Mouse (Mus musculus): ENCODE data around the gene Foxred2. TPM values are rescaled to one million over a fixed set of nuclear protein-coding genes. Genes with fewer than 3 reads are reported as not detected.

Gene Foxred2
- polyA plus RNA-seq, 1 experiment from 2014 or later, result 3.8 TPM

DNA sequence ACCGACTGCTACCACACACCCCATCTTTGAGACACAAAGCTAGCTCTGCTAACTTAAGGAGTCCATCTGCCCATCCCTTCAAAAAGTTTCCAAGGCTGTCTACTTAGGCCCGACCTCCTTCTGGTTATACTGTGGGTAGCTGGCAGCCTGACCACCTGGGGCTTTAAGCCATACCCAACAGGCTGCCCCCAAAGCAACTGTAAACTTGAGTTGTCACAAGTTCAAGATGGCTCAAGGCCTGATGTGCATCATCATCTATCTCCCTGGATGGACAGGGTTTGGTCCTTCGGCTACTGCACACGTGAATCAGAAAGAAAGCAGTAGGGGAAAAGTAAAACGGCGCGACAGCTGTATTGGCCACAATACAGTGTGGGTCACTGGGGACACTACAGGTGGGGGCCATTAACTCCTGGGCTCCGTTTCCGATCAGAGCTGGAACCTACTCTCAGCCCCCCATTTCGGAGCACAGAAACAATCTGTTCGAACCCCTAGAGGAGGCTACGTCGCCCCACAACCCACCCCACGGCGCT lies 13.5 kb upstream of the Foxred2 start:
- no peak for ATAC-seq (ENCODE audit: borderline replicate concordance, extremely low read depth, low FRiP score, low TSS enrichment)
- Histone ChIP-seq H3K36me3 (peaks cover 37% of the 10 kb centered on the region), H3K27ac (peak overlapping the region; percentile 98), H3K4me1 (peaks cover 15% of the 10 kb centered on the region), H3K27me3 (no peaks in the 10 kb centered on the region), H3K9ac (peak overlapping the region; percentile 95), H3K4me2 (peak overlapping the region; percentile 79), H3K9me3 (no peaks in the 10 kb centered on the region), H3K4me3 (peak overlapping the region; percentile 87)
- WGBS, result under 1% methylated on average over 15 of the region's 15 CpGs

DNA sequence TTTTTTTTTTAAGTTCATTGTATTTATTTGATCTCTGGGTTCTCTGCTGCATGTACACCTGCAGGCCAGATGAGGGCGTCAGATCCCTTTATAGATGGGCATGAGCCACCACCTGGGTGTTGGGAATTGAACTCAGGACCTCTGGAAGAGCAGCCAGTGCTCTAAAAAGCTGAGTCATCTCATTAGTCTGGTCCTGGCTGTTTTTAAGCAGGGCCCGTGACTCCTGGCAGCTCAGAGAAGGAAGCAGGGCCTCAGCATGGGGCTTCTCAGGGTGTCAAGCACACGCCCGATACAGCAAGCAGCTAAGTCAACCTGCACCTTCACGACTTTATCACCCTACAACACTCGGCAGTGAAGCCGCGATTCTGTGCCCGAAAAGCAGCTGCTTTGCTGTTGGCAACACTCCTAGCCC lies 8.6 kb upstream of the Foxred2 start:
- Histone ChIP-seq H3K4me1 (peaks cover 10% of the 10 kb centered on the region), H3K9me3 (no peaks in the 10 kb centered on the region), H3K9ac (no peak overlapping the region), H3K36me3 (peaks cover 85% of the 10 kb centered on the region), H3K4me3 (no peak overlapping the region), H3K4me2 (no peak overlapping the region), H3K27me3 (no peaks in the 10 kb centered on the region), H3K27ac (no peak overlapping the region)
- 77% methylated on average over 9 of the region's 9 CpGs for WGBS
- no peak for ATAC-seq (ENCODE audit: borderline replicate concordance, extremely low read depth, low FRiP score, low TSS enrichment)

DNA sequence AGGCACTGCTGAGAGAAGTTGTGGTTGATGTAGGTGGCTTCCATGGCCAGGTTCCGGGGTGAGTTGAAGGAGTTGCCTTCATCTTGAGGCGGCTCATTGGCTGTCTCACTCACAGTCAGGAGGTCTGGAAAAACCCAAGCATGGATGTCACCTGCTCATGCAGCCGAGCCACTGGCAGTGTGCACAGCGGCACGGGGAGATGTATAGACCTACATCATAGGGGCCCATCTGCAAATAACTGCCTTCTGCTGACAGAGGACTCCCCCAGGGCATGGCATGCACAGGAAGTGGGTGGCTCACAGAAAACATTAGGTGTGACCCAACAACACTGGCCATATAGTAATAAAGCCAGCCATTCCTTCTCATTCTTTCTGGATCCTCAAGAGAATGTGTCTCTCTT lies 5.9 kb upstream of the Foxred2 start:
- H3K4me2 ChIP-seq, result no peak overlapping the region
- no peak overlapping the region for H3K27ac ChIP-seq
- peaks cover 91% of the 10 kb centered on the region for H3K36me3 ChIP-seq
- H3K4me1 ChIP-seq, result peaks cover 1% of the 10 kb centered on the region; the same call in 1 of the 2 replicates
- no peaks in the 10 kb centered on the region for H3K9me3 ChIP-seq
- H3K4me3 ChIP-seq, result no peak overlapping the region
- no peak for ATAC-seq (ENCODE audit: borderline replicate concordance, extremely low read depth, low FRiP score, low TSS enrichment)
- no peaks in the 10 kb centered on the region for H3K27me3 ChIP-seq
- no peak overlapping the region for H3K9ac ChIP-seq
- WGBS, result 92% methylated on average over 5 of the region's 5 CpGs

DNA sequence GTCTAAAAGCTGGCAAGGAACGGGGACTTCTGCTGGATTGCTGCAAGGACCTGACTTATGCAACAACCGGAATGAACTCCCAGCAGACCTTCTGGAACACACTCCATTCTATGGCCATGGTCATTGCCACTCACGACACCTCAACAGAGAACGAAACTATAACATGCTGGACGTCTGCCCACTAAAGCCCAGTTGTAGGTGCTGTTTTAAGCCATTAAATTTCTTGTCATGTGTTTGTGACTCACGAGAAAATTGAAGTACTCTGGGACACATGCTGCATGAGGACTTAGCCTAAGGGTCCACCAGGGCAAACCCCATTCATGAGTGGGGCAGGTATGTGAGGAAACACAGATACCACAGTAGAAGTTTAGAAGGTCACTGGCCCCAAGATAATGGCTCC lies 4.2 kb upstream of the Foxred2 start:
- no peak overlapping the region for H3K9ac ChIP-seq
- H3K4me3 ChIP-seq, result no peak overlapping the region
- peaks cover 18% of the 10 kb centered on the region for H3K4me1 ChIP-seq
- 85% methylated on average over 6 of the region's 6 CpGs for WGBS
- ATAC-seq (ENCODE audit: borderline replicate concordance, extremely low read depth, low FRiP score, low TSS enrichment), result no peak
- H3K36me3 ChIP-seq, result peaks cover 73% of the 10 kb centered on the region
- H3K27me3 ChIP-seq, result peaks cover 10% of the 10 kb centered on the region
- H3K4me2 ChIP-seq, result no peak overlapping the region
- no peaks in the 10 kb centered on the region for H3K9me3 ChIP-seq
- H3K27ac ChIP-seq, result no peak overlapping the region

DNA sequence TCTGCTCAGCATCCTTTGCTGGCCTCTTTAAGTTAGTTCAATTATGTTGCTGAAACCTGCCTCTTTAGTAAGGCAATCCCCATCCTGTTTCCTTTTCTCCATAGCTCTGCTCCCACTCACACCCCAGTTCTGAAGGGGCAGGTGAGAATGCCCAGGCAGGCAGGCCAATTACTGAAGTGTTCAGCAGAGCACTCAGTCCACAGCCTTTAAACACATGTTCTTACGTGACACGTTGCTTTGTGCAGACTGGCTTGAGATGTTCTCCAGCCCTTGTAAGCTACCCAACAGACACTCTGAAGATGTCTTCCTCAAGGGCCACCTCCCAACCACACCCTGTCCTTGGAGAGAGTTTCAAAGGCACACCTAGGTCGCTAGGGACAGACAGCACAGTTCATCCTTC lies 1.5 kb upstream of the Foxred2 start:
- no peak overlapping the region for H3K9ac ChIP-seq
- peaks cover 20% of the 10 kb centered on the region for H3K27me3 ChIP-seq
- H3K4me2 ChIP-seq, result no peak overlapping the region
- no peak overlapping the region for H3K27ac ChIP-seq
- ATAC-seq (ENCODE audit: borderline replicate concordance, extremely low read depth, low FRiP score, low TSS enrichment), result no peak
- peaks cover 22% of the 10 kb centered on the region for H3K4me1 ChIP-seq
- H3K36me3 ChIP-seq, result peaks cover 47% of the 10 kb centered on the region
- 55% methylated on average over 3 of the region's 3 CpGs for WGBS
- no peaks in the 10 kb centered on the region for H3K9me3 ChIP-seq
- H3K4me3 ChIP-seq, result no peak overlapping the region

DNA sequence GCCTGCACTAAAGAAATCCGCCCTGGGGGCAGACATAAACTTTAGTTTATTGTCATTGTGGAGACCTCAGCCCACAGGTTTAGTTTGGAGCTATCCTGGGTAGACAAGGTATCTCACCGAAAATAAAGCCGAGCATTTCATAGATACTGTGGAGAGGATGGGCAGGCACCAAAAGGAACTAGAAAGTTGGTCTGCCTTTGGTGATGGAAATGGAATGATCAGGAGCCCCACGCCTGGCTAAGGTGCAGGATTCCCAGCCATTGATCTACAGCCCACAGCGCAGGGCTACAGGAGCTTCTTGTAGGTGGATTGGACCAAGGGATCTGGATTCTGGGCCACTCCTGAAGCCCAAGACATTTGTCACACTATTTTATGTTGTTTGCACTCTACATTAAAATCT lies 1.1 kb upstream of the Foxred2 start:
- no peak overlapping the region for H3K4me3 ChIP-seq
- WGBS, result 41% methylated on average over 5 of the region's 5 CpGs
- H3K27ac ChIP-seq, result no peak overlapping the region
- peaks cover 20% of the 10 kb centered on the region for H3K27me3 ChIP-seq
- no peak overlapping the region for H3K4me2 ChIP-seq
- no peaks in the 10 kb centered on the region for H3K9me3 ChIP-seq
- peaks cover 22% of the 10 kb centered on the region for H3K4me1 ChIP-seq
- peaks cover 42% of the 10 kb centered on the region for H3K36me3 ChIP-seq
- ATAC-seq (ENCODE audit: borderline replicate concordance, extremely low read depth, low FRiP score, low TSS enrichment), result no peak
- H3K9ac ChIP-seq, result no peak overlapping the region

DNA sequence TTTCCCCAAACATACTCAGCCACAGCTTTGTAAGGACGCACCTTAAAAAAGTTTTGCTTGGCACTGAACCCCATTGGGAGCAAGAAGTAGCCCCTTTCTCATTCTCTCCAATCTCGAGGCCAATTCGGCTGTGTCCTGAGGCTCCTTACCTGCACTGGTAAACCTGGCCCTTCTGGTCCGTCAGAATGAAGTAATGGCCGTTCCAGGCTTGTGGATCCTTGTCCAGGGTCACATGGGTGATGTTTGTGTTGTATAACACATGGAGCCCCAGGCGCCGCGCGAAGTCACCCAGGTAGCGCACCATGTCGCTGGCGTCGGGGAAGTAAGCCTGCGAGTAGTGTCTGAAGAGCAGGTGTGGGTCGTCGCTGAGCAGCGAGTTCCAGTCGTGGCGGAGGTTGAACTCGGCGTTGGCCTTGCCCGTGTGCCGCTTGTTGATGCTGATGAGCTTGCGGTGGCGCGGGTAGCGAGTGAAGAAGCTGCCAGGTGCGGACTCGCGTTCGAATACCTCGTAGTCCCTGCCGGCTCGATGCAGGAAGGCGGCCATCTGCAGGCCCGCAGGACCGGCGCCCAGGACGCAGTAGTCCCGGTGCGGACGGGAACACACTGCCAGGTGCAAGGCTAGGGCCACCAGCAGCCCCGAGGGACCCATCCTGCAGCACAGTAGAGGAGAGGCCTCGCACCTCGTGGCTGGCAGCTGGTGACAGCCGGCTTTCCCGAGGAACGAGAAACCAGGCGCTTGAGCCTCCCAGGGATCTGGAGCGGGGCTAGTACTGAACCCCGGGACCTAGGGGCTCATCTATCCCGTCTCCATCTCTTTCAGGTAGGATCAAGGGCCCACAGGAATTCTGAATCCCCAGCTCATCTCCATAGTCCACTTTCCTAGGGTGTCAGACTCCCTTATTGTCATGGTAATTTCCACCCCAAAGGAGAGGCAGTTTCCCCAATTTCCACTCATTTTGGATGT lies 800 bp downstream of the Foxred2 start:
- peak overlapping the region; percentile 52 for H3K4me3 ChIP-seq
- H3K9ac ChIP-seq, result peak overlapping the region; percentile 24
- H3K4me1 ChIP-seq, result peaks cover 22% of the 10 kb centered on the region
- peaks cover 23% of the 10 kb centered on the region for H3K36me3 ChIP-seq
- WGBS, result 6% methylated on average over 52 of the region's 52 CpGs
- peaks cover 20% of the 10 kb centered on the region for H3K27me3 ChIP-seq
- no peaks in the 10 kb centered on the region for H3K9me3 ChIP-seq
- H3K4me2 ChIP-seq, result peak overlapping the region; percentile 90
- ATAC-seq (ENCODE audit: borderline replicate concordance, extremely low read depth, low FRiP score, low TSS enrichment), result peak; percentile 27; the same call in 1 of the 2 replicates
- no peak overlapping the region for H3K27ac ChIP-seq

DNA sequence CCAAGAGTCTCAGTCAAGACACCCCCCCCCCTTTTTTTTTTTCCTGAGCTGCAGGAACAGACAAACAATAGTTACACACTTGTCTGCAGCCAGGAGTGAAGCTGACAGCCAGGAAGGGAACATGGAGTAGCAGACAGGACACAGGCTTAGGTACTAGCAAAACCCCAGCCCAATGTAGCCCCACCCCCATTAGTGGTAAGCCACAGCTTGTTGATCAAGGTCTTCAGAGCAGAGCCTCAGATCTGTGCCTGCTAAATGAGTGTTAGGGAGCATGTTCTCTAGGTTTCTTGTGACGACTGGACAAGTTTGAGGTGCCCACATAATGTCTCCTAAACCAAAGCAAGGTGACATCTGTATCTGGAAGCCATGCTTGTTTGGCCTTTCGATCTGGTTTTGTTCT lies 2.2 kb downstream of the Foxred2 start:
- WGBS, result 81% methylated on average over 2 of the region's 2 CpGs
- no peak overlapping the region for H3K27ac ChIP-seq
- no peak overlapping the region for H3K4me3 ChIP-seq
- peaks cover 22% of the 10 kb centered on the region for H3K4me1 ChIP-seq
- ATAC-seq (ENCODE audit: borderline replicate concordance, extremely low read depth, low FRiP score, low TSS enrichment), result no peak
- peaks cover 20% of the 10 kb centered on the region for H3K27me3 ChIP-seq
- H3K4me2 ChIP-seq, result no peak overlapping the region
- H3K9ac ChIP-seq, result no peak overlapping the region
- H3K9me3 ChIP-seq, result no peaks in the 10 kb centered on the region
- peaks cover 10% of the 10 kb centered on the region for H3K36me3 ChIP-seq

DNA sequence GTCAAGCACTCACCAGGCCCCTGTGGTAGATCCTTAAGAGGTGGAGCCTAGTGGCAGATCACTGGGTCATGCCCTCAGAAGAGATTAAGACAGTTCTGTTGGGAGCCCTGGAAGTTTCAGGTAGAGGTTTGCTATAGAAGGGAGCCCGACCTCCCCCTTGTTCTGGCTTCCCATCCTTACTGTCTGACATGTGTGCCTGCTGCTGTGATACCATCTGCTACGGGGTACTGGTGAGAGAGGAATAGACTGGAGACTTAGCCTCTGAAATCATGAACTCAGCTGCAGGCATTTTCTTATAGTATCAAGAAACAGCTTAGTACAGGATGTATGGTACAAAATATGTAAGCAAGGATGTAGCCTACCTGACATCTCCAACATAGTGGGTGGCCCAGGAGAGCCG lies 3.6 kb downstream of the Foxred2 start:
- Histone ChIP-seq H3K27me3 (peaks cover 20% of the 10 kb centered on the region), H3K27ac (no peak overlapping the region), H3K9ac (no peak overlapping the region), H3K9me3 (no peaks in the 10 kb centered on the region), H3K4me2 (no peak overlapping the region), H3K4me1 (peaks cover 22% of the 10 kb centered on the region), H3K36me3 (no peaks in the 10 kb centered on the region), H3K4me3 (no peak overlapping the region)
- 78% methylated on average over 3 of the region's 3 CpGs for whole genome bisulfite sequencing
- no peak for ATAC-seq (ENCODE audit: borderline replicate concordance, extremely low read depth, low FRiP score, low TSS enrichment)

DNA sequence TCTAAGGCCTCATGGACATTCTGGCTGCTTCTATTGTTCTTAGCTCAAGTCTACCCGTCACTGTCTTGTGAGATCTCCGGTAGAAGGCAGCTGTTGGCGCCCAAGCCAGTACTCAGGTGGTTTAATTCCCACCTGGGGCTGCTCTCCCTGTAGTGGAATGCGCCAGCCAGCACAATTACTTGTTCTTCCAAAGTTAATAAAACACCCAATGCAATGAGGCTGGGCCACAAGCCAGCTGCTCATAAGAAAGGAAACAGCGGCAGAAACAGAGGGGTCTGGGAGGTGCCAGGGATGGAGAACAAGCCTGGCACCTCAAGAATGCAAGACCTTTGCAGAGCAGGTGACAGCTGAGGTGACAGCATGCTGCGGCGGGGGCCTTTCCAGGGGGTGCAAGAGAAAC lies 7.5 kb downstream of the Foxred2 start:
- WGBS, result 75% methylated on average over 7 of the region's 7 CpGs
- H3K4me1 ChIP-seq, result no peaks in the 10 kb centered on the region
- H3K27me3 ChIP-seq, result no peaks in the 10 kb centered on the region
- H3K36me3 ChIP-seq, result no peaks in the 10 kb centered on the region
- no peaks in the 10 kb centered on the region for H3K9me3 ChIP-seq
- no peak overlapping the region for H3K4me2 ChIP-seq
- no peak for ATAC-seq (ENCODE audit: borderline replicate concordance, extremely low read depth, low FRiP score, low TSS enrichment)
- no peak overlapping the region for H3K9ac ChIP-seq
- H3K27ac ChIP-seq, result no peak overlapping the region
- no peak overlapping the region for H3K4me3 ChIP-seq

DNA sequence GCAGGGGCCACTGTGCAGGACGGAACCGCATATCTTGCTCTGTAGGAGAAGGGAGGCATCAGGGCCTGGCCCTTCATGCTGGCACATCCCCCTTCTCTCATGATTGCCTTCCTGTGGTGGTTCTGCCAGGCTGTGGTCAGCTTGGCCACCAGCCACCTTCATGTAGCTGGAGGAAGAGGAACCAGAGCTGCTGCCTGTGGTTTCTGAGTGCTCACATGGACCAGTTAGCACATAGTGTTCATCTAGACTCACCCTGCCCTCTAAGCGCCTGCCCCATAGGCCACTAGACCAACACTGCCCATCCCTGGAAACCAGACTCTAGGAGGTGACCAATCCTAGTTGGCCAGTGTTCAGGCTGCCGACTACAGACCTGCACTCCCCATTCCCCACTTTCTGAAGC lies 10.8 kb downstream of the Foxred2 start:
- ATAC-seq (ENCODE audit: borderline replicate concordance, extremely low read depth, low FRiP score, low TSS enrichment), result no peak
- Histone ChIP-seq H3K9me3 (no peaks in the 10 kb centered on the region), H3K4me2 (no peak overlapping the region), H3K27ac (no peak overlapping the region), H3K4me3 (no peak overlapping the region), H3K4me1 (no peaks in the 10 kb centered on the region), H3K36me3 (no peaks in the 10 kb centered on the region), H3K9ac (no peak overlapping the region), H3K27me3 (no peaks in the 10 kb centered on the region)
- WGBS, result 83% methylated on average over 4 of the region's 4 CpGs

DNA sequence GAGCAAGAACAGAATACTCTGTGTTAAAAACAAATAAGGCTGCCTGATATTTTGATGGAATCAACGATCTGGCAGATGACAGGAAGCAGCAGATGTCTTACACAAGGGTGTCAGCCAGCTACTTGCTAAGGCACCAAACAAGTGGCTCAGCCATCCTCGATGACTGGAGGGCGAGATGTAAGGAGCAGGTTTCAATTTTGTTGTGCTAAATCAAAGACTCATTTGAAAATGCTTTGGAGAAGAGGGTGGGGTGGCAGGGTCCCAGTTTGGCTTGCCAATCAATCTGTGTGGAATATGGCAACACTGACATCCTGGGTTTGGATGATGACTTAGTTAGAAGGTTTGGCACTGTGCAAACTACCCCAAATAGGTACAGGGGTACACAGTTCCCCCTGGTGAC lies 15.0 kb downstream of the Foxred2 start:
- Histone ChIP-seq H3K27me3 (no peaks in the 10 kb centered on the region), H3K9ac (no peak overlapping the region), H3K4me3 (no peak overlapping the region), H3K9me3 (no peaks in the 10 kb centered on the region), H3K36me3 (no peaks in the 10 kb centered on the region), H3K27ac (no peak overlapping the region), H3K4me1 (no peaks in the 10 kb centered on the region), H3K4me2 (no peak overlapping the region)
- 75% methylated on average over 3 of the region's 3 CpGs for WGBS
- no peak for ATAC-seq (ENCODE audit: borderline replicate concordance, extremely low read depth, low FRiP score, low TSS enrichment)

Measured in lung, embryonic 15.5 days (tissue).